Mouse (Mus musculus): ENCODE results near the gene Dlst.
"Not testable (repeated sequence)": the region's sequence is repeated elsewhere in the genome, so short reads cannot be mapped to it uniquely, and the experiment has no call there.

Dlst gene

GRCm38 (mm10) chr12:85113917-85114316 lies 3.3 kb downstream of the Dlst start:
- no peak for DNase-seq (ENCODE audit: low spot score)

GRCm38 (mm10) chr12:85115678-85116077 lies 5.0 kb downstream of the Dlst start:
- DNase-seq (ENCODE audit: low spot score): no peak

DNA sequence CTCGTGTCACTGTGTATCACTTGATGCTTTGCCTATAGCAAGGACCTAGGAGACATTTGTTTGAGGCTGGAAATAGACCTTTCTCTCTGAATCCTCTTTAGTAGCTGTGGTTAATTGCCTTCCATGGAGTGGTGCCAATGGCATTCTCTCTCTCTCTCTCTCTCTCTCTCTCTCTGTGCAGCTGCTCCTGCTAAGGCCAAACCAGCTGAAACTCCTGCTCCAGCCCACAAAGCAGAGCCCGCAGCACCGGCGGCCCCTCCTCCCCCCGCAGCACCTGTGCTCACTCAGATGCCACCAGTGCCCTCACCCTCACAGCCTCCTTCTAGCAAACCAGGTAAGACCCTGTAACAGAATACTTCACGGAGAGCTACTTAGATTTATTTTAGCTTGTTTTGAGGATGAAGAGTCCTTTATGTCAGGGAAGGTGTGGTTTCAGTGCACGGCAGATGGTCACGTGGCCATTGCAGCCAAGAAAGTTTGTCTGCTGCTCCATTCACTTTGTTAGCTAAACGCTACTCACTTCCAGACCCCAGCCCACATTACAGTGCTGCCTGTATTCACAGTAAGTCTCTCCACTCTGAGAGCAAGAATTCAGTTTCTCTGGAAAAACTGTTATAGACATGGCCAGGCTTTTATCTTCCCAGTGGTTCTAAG lies 11.3 kb downstream of the Dlst start:
- DNase-seq (ENCODE audit: low spot score): no peak

GRCm38 (mm10) chr12:85123108-85123530 lies 12.5 kb downstream of the Dlst start:
- no peak for DNase-seq (ENCODE audit: low spot score)

DNA sequence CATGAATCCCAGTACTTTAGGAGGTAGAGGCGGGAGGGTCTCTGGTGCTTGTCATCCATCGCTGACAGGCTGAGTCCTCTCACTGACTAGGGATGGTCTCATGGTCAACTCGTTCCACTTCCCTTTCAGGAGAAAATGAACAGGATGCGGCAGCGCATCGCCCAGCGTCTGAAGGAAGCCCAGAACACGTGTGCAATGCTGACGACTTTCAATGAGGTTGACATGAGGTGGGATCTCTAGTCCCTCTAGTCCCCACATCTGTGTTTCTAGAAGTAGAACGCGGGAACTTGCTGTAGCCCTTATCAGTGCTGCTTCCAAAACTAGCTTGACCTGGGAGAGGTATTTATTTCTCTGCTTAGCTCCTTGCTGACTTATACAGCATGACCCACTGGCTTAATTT lies 13.0 kb downstream of the Dlst start:
- DNase-seq (ENCODE audit: low spot score): no peak

GRCm38 (mm10) chr12:85124751-85125150 lies 14.1 kb downstream of the Dlst start:
- DNase-seq (ENCODE audit: low spot score): no peak

- DNase-seq (ENCODE audit: low spot score): no peak
Observed at GRCm38 (mm10) chr12:85126986-85127603, 16.5 kb downstream of the Dlst start.

- DNase-seq (ENCODE audit: low spot score): no peak
Observed at GRCm38 (mm10) chr12:85129426-85129978, 18.9 kb downstream of the Dlst start.

- DNase-seq (ENCODE audit: low spot score): no peak
Observed at GRCm38 (mm10) chr12:85131361-85131760, 20.7 kb downstream of the Dlst start.

- DNase-seq (ENCODE audit: low spot score): no peak
Observed at GRCm38 (mm10) chr12:85134043-85134794, 23.6 kb downstream of the Dlst start.

- DNase-seq (ENCODE audit: low spot score): no peak
Observed at GRCm38 (mm10) chr12:85135513-85136470, 25.2 kb downstream of the Dlst start.

GRCm38 (mm10) chr12:85136627-85137026 lies 26.0 kb downstream of the Dlst start:
- no peak for DNase-seq (ENCODE audit: low spot score)

GRCm38 (mm10) chr12:85140036-85140701 lies 29.5 kb downstream of the Dlst start:
- no peak for DNase-seq (ENCODE audit: low spot score)

GRCm38 (mm10) chr12:85141096-85141495 lies 30.5 kb downstream of the Dlst start:
- no peak for DNase-seq (ENCODE audit: low spot score)

DNA sequence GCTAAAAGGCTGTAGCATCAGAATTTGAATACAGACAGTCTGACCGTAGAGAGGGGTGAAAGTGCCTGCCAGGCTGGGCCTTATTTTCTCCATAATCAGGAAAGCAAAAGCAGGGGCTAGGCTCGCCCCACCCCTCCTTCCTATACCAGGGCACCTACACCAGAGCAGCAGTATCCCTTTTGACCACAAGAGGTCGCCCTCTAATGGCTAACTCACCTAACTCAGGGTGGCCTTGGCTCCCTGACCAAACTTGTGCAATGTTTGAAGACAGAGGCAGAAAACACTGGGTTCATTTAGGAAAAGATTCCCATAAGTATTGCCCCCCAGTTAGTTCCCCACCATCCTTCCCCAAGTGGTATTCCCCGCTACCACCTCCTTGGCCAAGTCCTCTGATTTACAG lies 32.2 kb downstream of the Dlst start:
- peak; percentile 68 for DNase-seq (ENCODE audit: low spot score)

DNA sequence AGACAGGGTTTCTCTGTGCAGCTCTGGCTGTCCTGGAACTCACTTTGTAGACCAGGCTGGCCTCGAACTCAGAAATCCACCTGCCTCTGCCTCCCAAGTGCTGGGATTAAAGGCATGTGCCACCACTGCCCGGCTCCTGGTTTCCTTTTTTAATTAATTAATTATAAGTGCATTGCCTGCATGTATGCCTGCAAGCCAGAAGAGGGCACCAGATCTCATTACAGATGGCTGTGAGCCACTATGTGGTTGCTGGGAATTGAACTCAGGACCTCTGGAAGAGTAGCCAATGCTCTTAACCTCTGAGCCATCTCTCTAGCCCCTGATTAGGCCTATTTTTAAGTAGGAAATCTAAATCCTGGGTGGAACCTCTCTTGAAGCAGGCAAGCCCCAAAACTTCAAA lies 33.6 kb downstream of the Dlst start:
- DNase-seq (ENCODE audit: low spot score): not testable (repeated sequence)

DNA sequence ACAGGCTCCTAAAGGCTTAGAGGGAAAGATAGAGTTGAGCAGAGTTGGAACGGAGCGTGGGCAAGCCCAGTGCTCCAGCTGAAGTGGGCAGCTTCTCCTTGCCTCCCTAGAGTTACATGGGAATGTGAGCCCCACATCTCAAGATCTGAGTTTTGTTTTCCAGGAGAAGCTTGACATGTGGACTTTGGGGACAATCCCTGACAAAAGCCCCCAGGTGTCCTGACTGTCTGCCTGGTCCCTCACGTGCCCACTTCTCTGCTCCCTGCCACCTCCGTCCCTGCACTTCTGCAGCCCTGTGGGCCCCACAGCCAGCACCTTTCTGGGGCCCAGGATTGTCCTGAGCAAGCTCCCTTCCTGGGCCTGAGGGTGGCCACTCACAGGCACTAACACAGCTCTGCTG lies 34.2 kb downstream of the Dlst start:
- no peak for DNase-seq (ENCODE audit: low spot score)

- DNase-seq (ENCODE audit: low spot score): no peak
Observed at GRCm38 (mm10) chr12:85145630-85146029, 35.0 kb downstream of the Dlst start.

- no peak for DNase-seq (ENCODE audit: low spot score)
Observed at GRCm38 (mm10) chr12:85146355-85146754, 35.7 kb downstream of the Dlst start.

DNA sequence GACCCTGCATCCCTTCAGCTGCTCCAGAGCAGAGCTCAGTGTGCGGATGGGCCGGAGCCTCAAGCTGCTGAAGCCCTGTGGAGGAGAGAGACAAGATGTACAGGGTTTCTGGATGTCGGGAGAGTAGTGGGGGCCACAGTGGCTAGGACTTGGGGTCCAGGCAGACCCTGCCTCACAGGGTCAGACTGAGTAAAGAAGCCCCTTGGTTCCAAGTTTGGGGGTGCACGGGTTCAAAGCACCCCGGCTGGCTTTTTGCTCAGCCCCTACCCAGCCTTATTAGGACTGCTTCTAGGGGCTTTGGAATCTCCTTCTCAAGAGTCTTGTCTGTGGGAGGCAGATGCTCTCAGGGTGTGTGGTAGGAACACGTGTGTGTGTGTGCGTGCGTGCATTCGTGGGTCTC lies 36.2 kb downstream of the Dlst start:
- DNase-seq (ENCODE audit: low spot score): no peak

GRCm38 (mm10) chr12:85150321-85151001 lies 39.8 kb downstream of the Dlst start:
- DNase-seq (ENCODE audit: low spot score): no peak
